Mouse (Mus musculus): ENCODE measurements around the gene Vps9d1.

- TF ChIP-seq CTCF (IDR thresholded peaks at IDR 0.05; ENCODE audit: low read depth) (no peak), EP300 (IDR thresholded peaks at IDR 0.05; ENCODE audit: low read depth) (no peak)
Measured at GRCm38 (mm10) chr8:123275096-123275495, 20.9 kb upstream of the Vps9d1 start.

Measured in heart, postnatal 0 days (tissue).